Mouse (Mus musculus): ENCODE data around the gene Ceacam9. TPM values are rescaled to one million over a fixed set of nuclear protein-coding genes. Genes with fewer than 3 reads are reported as not detected.
"Not testable (repeated sequence)": the region's sequence is repeated elsewhere in the genome, so short reads cannot be mapped to it uniquely, and the experiment has no call there.

The Ceacam9 gene
- total and polyA plus RNA-seq, 3 experiments, result 0.49 TPM; not detected in 2

GRCm38 (mm10) chr7:16728596-16729348 is 7.0 kb downstream of the Ceacam9 start:
- TF ChIP-seq POLR2AphosphoS5 (IDR thresholded peaks at IDR 0.05; ENCODE audit: insufficient replicate concordance, low read depth, low read length) (no peak), GATA2 (IDR thresholded peaks at IDR 0.05; ENCODE audit: borderline replicate concordance, low read depth, low read length) (no peak), GATA1 (IDR thresholded peaks at IDR 0.05; ENCODE audit: borderline replicate concordance, low read length) (no peak), CTCF (IDR thresholded peaks at IDR 0.05; ENCODE audit: low read depth, low read length) (peak; percentile 30; the same call in 1 of the 2 replicates)
- H3K4me3 ChIP-seq (ENCODE audit: low read depth, low read length), result no peak overlapping the region; the same call in 1 of the 2 replicates
- DNase-seq (ENCODE audit: low spot score) (peak; percentile 47), ATAC-seq (ENCODE audit: extremely low read depth, insufficient number of reproducible peaks, low FRiP score, poor library complexity, severe bottlenecking) (no peak)
- H3K9me3 ChIP-seq (replicated peaks), result no peaks in the 10 kb centered on the region
- H3K27me3 ChIP-seq (ENCODE audit: insufficient read depth, low read length), result peaks cover 11% of the 10 kb centered on the region
- peaks cover 13% of the 10 kb centered on the region for H3K4me1 ChIP-seq (ENCODE audit: insufficient read depth, low read depth, low read length)
- no peaks in the 10 kb centered on the region for H3K36me3 ChIP-seq (replicated peaks)

DNA sequence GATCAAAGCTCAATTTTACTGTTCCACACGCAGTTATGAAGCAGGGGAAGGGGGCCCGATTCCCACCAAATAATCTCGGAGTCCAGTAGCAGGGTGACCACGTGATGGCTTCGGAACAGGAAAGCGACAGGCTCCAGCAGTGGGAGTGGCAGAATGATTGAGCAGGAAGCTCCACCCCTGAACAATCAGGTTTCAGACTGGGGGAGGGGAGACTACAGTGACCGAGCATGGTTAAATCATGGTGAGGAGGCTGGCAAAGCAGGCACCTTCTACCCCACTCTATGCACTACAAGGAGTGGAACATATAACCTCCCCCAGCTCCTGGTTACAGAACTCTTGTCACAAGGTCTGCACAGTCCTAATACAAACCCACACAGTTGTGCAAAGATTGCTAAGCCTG is 7.8 kb downstream of the Ceacam9 start:
- H3K4me3 ChIP-seq (ENCODE audit: low read depth, low read length); H3K27me3 ChIP-seq (ENCODE audit: insufficient read depth, low read length); ATAC-seq (ENCODE audit: extremely low read depth, insufficient number of reproducible peaks, low FRiP score, poor library complexity, severe bottlenecking); H3K9me3 ChIP-seq (replicated peaks); DNase-seq (ENCODE audit: low spot score); H3K36me3 ChIP-seq (replicated peaks): not testable (repeated sequence)
- peaks cover 13% of the 10 kb centered on the region for H3K4me1 ChIP-seq (ENCODE audit: insufficient read depth, low read depth, low read length)

DNA sequence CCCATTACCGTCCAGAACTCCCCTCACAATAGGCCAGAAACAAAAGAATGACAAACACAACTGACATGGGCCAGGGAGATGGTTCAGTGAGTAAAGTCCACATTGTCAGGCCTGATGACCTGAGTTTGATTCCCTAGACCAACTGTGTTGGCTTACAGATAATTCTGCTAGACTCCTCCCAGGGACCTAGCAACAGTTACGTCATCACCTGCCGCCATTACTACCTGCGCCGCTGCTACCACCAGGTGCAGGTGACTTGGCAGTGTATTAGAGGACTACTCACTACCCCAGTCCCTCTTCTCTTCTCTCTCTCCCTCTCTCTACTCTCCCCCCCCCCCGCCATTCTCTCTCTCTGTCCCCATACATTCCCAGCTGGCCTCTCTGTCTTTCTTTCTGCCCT is 9.1 kb downstream of the Ceacam9 start:
- Histone ChIP-seq H3K36me3 (replicated peaks) (no peaks in the 10 kb centered on the region), H3K27me3 (ENCODE audit: insufficient read depth, low read length) (peaks cover 3% of the 10 kb centered on the region; the same call in 1 of the 2 replicates), H3K4me3 (ENCODE audit: low read depth, low read length) (no peak overlapping the region), H3K9me3 (replicated peaks) (no peaks in the 10 kb centered on the region), H3K4me1 (ENCODE audit: insufficient read depth, low read depth, low read length) (peaks cover 13% of the 10 kb centered on the region)
- DNase-seq (ENCODE audit: low spot score) (no peak), ATAC-seq (ENCODE audit: extremely low read depth, insufficient number of reproducible peaks, low FRiP score, poor library complexity, severe bottlenecking) (no peak)
- TF ChIP-seq GATA1 (IDR thresholded peaks at IDR 0.05; ENCODE audit: borderline replicate concordance, low read length) (no peak), TAL1 (conservative IDR thresholded peaks at IDR 0.05; ENCODE audit: low read depth, low read length) (no peak), POLR2AphosphoS5 (IDR thresholded peaks at IDR 0.05; ENCODE audit: insufficient replicate concordance, low read depth, low read length) (no peak), CTCF (IDR thresholded peaks at IDR 0.05; ENCODE audit: low read depth, low read length) (no peak), GATA2 (IDR thresholded peaks at IDR 0.05; ENCODE audit: borderline replicate concordance, low read depth, low read length) (no peak)

DNA sequence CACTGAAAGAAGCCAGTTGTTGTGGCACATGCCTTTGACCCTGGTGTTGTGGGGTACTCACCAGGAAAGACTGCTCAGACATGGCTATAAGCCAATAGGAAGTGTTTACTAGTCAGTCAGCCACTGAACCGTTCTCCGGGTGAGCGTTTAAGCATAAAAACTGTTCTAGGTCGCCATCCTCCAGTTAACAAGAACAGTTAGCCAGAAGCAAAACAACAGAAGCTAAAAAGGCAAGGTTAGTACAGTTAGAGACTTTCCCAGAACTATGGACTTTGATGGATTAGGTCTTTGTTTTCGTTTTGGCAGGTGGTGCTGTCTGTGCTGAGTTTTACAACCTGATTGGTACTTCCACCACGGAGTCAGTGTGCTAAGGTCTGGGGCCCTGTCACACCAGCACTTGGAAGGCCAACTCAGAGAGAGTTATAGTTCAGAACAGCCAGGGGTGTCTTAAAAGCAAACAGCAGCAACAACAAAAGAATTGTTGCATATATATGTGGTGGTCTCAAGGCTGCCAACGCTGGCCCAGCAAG is 10.2 kb downstream of the Ceacam9 start:
- Histone ChIP-seq H3K36me3 (replicated peaks) (no peaks in the 10 kb centered on the region), H3K9me3 (replicated peaks) (no peaks in the 10 kb centered on the region), H3K4me3 (ENCODE audit: low read depth, low read length) (no peak overlapping the region), H3K27me3 (ENCODE audit: insufficient read depth, low read length) (peaks cover 3% of the 10 kb centered on the region; the same call in 1 of the 2 replicates), H3K4me1 (ENCODE audit: insufficient read depth, low read depth, low read length) (peaks cover 13% of the 10 kb centered on the region)
- ATAC-seq (ENCODE audit: extremely low read depth, insufficient number of reproducible peaks, low FRiP score, poor library complexity, severe bottlenecking) (no peak), DNase-seq (ENCODE audit: low spot score) (no peak)
- TF ChIP-seq GATA2 (IDR thresholded peaks at IDR 0.05; ENCODE audit: borderline replicate concordance, low read depth, low read length) (no peak), CTCF (IDR thresholded peaks at IDR 0.05; ENCODE audit: low read depth, low read length) (no peak), GATA1 (IDR thresholded peaks at IDR 0.05; ENCODE audit: borderline replicate concordance, low read length) (no peak), POLR2AphosphoS5 (IDR thresholded peaks at IDR 0.05; ENCODE audit: insufficient replicate concordance, low read depth, low read length) (no peak), TAL1 (conservative IDR thresholded peaks at IDR 0.05; ENCODE audit: low read depth, low read length) (no peak)

- Histone ChIP-seq H3K36me3 (replicated peaks) (peaks cover 26% of the 10 kb centered on the region), H3K4me1 (ENCODE audit: insufficient read depth, low read depth, low read length) (peaks cover 25% of the 10 kb centered on the region), H3K27me3 (ENCODE audit: insufficient read depth, low read length) (peaks cover 3% of the 10 kb centered on the region; the same call in 1 of the 2 replicates), H3K4me3 (ENCODE audit: low read depth, low read length) (peak overlapping the region; percentile 85; the same call in 1 of the 2 replicates), H3K9me3 (replicated peaks) (no peaks in the 10 kb centered on the region)
- DNase-seq (ENCODE audit: low spot score) (no peak), ATAC-seq (ENCODE audit: extremely low read depth, insufficient number of reproducible peaks, low FRiP score, poor library complexity, severe bottlenecking) (no peak)
- TF ChIP-seq GATA1 (IDR thresholded peaks at IDR 0.05; ENCODE audit: borderline replicate concordance, low read length) (no peak), CTCF (IDR thresholded peaks at IDR 0.05; ENCODE audit: low read depth, low read length) (no peak), TAL1 (conservative IDR thresholded peaks at IDR 0.05; ENCODE audit: low read depth, low read length) (no peak)
These were observed 15.9 kb downstream of the Ceacam9 start for GRCm38 (mm10) chr7:16737606-16738072.

GRCm38 (mm10) chr7:16738073-16738696 is 16.5 kb downstream of the Ceacam9 start, which contains the start of gene Ap2s1:
Ap2s1 (plus strand) TSS chr7:16738410.
- H3K27me3 ChIP-seq (ENCODE audit: insufficient read depth, low read length), result peaks cover 3% of the 10 kb centered on the region; the same call in 1 of the 2 replicates
- H3K36me3 ChIP-seq (replicated peaks), result peaks cover 31% of the 10 kb centered on the region
- no peaks in the 10 kb centered on the region for H3K9me3 ChIP-seq (replicated peaks)
- TF ChIP-seq GATA1 (IDR thresholded peaks at IDR 0.05; ENCODE audit: borderline replicate concordance, low read length) (no peak), CTCF (IDR thresholded peaks at IDR 0.05; ENCODE audit: low read depth, low read length) (no peak), POLR2AphosphoS5 (IDR thresholded peaks at IDR 0.05; ENCODE audit: insufficient replicate concordance, low read depth, low read length) (no peak), TAL1 (conservative IDR thresholded peaks at IDR 0.05; ENCODE audit: low read depth, low read length) (no peak)
- H3K4me1 ChIP-seq (ENCODE audit: insufficient read depth, low read depth, low read length), result peaks cover 28% of the 10 kb centered on the region
- DNase-seq (ENCODE audit: low spot score) (peak; percentile 87), ATAC-seq (ENCODE audit: extremely low read depth, insufficient number of reproducible peaks, low FRiP score, poor library complexity, severe bottlenecking) (peak; percentile 97)
- peak within 1 kb of the TSS; percentile 85 for H3K4me3 ChIP-seq (ENCODE audit: low read depth, low read length)

Data from G1E (cell line).